Mouse (Mus musculus) adrenal gland, postnatal 25 days (tissue): ENCODE results near the gene Fbxl13. TPM values are rescaled to one million over a fixed set of nuclear protein-coding genes. Genes with fewer than 3 reads are reported as not detected.
A peak's percentile ranks its signal among the peaks of the same experiment; 100 is the strongest.
"Not testable (repeated sequence)": the region's sequence is repeated elsewhere in the genome, so short reads cannot be mapped to it uniquely, and the experiment has no call there.

Source experiments
- DNase-seq: peaks from one replicate; pipeline ENCODE4 v3.0.0; 2021; ENCODE audit warnings: mixed read lengths
- total RNA-seq: library from RNA; stranded (reverse); gene quantifications from 2 replicates; pipeline ENCODE4 v1.2.3, GENCODE M21; 2021

The Fbxl13 gene
- total RNA-seq, 1 experiment from 2014 or later: not detected

DNA sequence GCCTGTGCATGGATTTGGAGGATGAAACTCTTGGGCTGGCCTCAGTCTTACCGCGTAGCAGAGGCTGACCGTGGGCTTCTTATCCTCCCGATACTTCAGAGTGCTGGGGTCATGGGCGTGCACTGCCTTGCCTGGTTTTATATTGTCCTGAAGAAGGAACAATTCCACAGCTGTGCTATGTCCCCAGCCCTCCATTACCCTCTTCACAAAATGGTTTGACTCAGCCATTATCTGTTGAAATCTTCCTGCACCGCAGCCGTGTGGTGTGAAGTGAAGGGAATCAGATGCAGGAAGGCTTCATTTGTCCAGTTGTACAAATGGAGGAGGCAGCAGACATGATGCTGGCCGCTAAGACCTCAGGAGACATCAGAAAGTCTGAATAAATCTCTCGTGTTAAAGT lies 11.5 kb upstream of the Fbxl13 start:
- DNase-seq: no peak

DNA sequence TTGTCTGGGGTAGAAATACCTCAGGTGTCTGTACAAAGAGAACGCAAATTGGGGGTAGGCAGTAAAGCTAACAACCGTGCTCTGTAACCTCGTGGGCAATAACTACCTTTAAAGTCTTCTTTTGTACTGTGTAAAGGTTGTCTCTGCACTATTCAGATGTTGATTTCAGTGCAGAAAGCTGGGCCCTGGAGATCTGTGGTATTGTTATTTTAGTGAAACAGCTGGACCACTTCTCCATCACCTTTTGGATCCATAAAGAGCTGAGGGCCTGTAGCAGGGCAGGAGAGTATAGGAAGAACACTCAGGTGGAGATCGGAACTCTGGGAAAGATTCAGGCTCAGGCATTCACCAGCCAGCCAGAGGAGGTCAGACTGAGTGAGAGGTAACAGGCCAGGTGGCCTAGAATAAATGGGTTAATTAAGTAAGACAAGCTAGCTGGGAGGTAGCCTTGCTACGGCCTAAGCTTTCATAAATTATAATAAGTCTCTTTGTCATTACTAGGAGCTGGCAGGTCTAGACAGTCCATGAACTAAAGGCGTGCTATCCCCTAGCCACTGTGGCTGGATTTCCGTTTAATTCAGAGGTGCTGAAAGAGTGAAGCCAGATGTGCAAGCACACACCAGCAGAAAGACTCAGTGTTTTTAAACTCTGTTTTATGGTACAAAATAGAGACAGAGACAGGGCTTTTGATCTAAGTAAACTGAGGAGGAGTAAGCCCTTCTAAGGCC lies 6.6 kb upstream of the Fbxl13 start:
- no peak for DNase-seq

DNA sequence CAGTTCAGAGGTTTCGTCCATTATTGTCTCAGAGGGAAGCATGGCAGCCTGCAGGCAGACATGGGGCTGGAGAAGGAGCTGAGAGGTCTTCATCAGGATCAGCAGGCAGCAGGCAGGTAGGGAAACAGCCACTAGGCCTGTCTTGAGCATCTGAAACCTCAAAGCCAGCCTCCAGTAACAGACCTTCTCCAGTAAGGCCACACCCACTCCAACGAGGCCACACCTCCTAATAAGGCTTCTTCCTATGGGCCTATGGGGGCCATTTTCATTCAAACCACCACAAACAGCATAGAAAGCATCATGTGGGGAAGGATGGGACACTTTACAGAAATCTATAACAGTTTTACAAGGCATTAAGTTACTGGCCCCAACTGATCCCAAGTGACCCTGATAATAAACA lies 5.3 kb upstream of the Fbxl13 start:
- no peak for DNase-seq

DNA sequence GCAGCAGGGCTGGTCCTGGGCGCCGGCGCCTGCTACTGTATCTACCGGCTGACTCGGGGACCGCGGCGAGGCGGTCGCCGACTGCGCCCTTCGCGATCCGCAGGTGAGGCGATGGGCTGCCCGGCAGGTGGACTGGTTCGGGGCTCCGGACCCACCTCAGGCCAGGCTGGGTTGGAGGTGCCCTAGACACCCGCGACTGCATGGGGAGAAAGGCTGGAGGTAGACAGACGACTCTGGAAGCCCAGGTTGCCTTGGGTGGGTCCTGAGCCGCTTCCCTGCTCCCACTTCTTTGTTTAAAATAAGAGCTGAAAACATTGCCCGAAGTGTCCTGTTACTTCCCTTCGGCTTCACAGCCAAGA lies 678 bp upstream of the Fbxl13 start:
- no peak for DNase-seq

DNA sequence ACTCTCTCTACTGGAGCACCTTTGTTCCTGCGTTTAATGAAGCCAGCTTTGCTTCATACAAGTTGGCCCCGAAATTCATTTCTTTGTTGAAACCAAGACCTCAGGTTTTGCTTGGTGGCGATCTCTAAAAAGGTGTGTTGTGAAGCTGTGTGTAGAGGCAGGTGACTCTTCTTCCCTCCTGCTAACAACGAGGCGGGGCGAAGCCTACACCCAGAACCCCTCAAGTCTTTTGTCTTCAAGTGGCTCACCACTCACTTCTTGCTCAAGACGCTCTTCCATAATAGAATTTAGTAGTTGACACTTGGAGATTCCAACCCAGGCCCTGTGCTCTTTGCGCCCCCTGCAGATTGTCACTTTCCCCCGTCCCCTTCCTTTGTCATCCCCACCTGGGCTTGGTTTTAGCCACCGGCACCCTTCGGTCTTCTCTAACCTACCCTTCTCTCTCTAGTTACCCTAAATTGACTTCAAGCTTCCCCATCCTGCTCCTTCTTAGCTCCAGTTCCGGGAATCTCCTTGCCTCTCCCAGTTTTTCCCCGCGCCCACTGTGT lies 469 bp downstream of the Fbxl13 start:
- no peak for DNase-seq

DNA sequence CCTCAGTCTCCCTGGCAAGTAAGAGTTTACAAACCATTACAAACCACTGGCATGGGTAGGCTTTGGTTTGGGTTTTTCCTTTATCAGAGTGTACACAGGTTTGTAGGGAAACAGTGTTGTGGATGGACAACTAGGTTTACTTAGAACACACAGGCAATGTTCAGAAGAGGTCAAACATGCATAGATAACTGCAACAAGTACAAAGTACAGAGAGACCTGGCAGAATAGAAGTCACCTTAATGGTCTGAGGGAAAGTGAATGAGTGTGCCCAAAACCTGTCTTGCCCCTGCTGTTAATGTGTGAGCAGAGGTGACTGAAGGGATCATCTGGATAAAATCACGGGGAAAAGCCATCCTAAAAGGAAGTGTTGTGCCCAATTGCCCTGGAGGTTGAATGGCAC lies 1.8 kb downstream of the Fbxl13 start:
- DNase-seq: no peak

DNA sequence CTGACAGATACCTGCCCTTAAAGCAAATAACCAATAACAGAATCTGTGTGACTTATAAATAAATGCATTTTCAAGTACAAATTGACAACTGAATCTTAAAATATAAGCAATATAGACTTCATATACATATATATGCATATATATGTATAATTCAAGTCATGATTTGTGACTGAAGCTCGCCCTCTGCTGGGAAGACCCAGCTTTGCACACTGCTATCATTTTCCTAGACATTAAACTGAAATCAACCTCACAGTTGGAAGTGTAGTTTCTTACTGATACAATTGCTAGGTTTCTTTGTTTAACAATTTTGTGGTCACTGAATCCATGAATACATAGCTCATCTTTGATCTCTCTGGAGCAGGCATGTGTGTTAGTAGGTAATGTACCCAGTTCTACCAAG lies 4.5 kb downstream of the Fbxl13 start:
- peak; percentile 17 for DNase-seq

DNA sequence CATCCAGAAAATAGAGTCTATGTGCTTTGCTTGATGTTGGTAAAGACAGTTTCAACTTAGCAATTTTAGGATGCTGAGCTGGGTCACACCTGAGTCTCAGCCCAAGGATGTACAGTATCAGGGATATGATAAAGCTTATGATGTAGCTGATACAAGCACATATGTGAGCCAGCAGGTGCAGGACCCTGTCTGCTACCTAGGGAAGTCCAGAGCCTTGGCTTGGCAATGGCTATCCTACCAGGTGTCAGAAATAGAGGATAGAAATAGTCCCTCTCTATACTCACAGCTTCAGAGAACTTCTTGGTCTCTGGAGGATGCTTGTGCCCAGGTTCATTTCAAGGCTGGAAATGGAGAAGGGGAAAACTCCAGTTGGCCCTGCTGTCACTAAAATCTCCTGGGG lies 19.5 kb downstream of the Fbxl13 start:
- no peak for DNase-seq

DNA sequence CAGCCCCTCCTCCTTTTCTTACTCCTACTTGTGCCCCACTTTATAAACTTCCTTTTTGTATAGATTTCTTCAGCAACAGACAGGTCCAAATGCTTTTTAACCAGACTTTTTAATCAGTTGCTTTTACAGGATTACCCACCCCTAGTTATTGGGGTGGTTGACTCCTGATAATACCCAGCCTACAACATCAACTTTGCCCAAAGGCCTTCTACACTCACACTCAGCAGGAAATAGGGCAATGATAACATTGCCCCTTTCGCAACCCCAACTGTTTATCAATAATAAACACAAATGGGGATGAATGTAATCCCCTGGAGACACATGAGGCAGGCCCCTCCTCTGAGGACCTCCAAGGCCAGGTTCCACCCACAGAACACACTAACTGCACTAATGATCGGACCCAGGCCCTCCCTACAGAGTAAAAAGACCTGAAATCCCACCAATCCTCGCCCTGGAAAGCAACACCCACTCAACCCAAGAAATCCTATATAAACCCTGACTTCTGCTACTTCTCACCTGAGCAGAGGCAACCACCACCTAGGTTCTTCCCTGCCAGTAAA lies 28.9 kb downstream of the Fbxl13 start:
- DNase-seq: no peak

DNA sequence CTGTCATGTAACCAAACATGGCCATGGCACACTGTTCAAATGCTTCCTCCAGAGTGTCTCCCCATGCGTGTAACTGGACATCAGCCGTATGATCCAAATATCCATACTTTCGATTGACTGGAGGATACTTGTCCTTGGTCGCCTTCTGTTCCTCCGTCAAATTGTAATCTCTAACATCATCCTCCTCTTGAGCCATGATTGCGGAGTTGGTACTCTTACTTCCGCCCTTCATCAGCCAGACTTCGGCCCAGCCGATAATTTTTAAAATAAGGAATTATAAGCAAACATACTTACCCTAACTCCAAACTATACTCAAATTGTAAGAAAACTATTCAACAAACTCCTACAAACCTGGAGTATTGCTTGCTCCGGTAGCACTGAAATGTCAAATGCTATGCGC lies 31.1 kb downstream of the Fbxl13 start:
- not testable (repeated sequence) for DNase-seq

DNA sequence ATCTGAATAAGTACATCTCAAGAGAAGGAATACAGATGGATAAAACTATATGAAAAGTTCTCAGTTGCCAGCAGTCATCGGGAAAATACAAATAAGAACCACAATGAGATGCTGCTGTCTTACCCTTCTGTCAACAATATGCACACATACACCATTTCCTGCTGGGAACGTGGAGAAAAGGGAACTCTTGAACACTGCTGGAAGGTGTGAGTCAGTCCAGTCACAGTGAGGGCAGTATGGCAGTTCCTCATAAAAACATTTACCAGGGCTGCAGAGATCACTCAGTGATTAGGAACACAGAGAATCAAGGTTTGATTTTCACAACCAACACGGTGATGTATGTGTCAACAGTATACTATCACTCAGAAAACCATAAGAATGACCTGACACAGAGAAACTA lies 34.4 kb downstream of the Fbxl13 start:
- DNase-seq: no peak

DNA sequence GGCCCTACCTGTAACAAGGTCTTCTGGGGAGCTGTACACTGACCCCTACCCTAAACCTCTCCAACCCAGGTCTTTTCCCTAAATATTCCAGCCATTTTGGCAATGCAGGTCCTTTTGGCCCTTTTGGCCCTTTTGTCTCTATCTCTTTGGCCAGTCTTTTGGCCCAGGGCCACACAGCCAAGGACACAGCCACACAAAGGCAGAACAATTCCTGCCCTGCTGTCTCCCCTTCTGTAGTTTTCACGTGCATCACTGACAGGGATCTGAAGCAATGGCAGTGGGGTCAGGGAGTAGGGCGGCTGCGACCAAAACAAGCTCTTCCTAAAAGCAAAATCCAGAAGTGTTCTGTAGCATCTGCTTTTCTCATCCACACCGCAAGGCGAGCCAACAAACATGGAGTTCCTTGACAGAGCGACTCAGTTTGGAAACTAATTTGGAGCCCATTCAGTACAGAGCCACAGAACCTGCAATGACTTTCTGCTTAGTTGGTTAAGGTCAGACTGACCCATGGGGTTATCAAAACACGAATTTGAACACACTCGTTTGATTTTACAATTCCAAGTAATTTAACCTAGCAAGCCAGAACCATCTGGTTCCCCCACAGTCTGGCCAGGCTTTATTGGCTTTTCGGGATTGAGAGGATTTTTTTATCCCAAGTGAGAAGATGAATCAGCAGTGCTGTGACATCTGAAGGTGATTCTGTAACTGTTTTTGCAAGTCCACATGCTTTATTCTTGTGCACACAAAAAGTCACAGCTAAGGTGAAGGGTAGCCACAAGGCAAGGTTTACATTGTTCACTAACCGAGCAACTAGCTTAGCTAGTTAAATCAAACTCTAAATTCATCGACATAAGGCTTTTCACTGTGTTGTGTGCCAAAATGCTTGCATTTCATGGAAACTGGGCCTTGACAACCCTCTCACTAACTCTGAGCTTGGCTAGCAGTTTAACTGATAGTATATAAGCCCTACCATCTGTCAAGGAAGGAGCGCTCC lies 36.8 kb downstream of the Fbxl13 start:
- DNase-seq: peak; percentile 42

DNA sequence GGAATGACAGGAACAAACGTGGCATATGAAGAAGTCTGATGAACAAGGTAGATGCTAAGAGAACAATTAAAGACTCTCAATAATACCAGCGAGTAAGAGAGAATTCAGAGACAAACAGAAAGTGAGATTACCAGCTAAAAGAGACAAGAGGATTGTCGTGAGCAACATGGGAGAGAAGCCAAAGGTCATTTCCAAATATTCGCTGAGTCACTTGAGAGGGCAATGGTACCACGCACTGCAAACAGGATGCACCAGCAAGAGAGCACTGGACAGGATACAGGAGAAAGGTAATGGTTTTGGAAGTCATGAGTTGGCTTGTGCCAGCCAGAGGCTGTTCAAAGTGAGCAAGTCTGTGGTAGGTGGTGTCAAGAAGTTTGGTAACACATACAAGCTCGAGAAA lies 39.5 kb downstream of the Fbxl13 start:
- peak; percentile 7 for DNase-seq

DNA sequence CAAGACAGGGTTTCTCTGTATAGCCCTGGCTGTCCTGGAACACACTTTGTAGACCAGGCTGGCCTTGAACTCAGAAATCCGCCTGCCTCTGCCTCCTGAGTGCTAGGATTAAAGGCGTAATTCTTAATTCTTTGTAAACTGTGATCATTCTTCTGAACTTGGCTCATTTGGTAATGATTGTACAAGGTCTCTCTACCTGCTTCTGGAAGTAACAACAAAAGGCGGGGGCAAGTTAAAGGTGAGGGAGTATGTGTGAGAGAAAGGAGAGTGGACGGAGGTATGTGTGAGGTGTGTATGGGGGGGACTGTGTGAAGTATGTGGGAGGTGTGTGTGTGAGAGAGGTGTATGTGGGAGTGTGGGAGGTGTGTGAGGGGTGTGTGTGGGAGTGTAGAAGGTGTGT lies 45.5 kb downstream of the Fbxl13 start:
- DNase-seq: no peak

DNA sequence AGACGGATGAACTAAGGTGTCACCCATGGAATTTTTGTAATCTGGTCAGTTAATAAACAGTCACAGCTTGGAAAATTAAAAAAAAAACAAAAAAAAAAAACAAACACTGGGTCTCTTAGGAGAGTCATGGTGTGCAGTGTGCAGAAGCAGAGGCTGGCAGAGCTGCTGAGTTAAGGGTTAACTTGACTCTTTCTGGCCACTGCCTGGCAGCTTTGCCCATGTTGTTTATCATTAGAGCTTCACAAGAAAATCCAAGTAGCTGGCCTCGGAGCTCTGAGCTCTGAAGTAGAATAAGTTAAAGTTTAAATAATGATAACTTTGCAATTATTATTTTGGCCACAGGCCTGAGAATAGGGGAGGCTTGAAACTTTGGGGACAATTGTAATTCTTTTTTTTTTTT lies 45.9 kb downstream of the Fbxl13 start:
- not testable (repeated sequence) for DNase-seq

DNA sequence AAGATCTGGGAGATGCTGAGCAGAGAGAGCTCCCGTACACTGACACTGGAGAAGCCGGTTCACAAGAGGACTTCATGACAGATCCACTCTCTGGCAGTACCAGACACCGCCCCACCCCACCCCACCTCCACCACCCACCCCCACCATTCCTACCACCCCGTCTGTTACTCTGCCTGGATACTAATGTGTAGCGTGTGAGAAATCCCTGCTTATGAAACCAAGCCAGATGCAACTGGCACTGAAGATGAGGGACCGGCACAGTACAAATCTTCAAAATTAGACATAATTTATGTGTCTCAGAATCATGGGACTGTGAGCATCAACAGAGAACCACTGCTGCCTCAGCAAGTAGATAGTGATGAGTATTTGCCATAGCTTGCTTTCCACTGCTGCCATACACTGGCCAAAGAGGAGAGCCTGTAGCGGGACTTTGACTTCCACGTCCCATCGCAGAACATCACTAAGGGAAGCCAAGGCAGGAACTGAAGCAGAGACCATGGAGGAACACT lies 52.2 kb downstream of the Fbxl13 start:
- no peak for DNase-seq

DNA sequence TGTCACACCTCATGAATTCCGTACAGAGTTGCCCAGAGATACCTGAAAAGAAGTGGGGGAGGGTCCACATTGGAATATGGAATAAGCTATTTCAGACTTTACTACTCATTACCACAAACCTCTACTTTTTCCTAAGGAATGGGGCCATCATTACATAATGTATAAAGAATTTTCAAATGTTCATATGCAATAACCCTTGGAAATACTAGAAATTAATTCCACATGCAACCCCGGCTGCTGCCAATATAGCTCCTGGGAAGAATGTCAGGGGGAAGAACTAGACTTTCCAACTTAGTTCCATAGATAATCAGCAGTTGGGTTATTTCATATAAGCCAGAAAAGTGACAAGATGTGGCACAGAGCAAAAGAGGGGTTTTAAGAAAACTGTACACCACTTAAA lies 53.3 kb downstream of the Fbxl13 start:
- DNase-seq: no peak

DNA sequence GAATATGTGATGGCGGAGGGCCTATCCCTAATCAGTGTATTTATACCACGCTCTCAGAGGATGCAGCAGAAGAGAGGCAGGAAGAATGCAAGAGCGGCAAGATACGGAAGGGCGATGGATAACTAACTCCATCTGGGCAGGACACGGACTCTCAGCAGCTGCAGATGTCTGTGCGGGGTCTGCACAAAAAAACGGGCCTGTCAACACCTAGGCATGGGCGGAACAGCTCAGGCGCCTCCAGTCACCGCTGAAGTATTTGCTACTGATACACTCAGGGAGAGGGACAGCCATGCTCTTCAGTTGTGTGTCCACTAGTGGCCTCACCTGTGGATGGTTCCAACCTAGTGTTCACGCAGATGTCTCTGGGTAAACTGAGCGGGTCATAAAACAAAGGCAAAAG lies 57.2 kb downstream of the Fbxl13 start:
- DNase-seq: no peak

DNA sequence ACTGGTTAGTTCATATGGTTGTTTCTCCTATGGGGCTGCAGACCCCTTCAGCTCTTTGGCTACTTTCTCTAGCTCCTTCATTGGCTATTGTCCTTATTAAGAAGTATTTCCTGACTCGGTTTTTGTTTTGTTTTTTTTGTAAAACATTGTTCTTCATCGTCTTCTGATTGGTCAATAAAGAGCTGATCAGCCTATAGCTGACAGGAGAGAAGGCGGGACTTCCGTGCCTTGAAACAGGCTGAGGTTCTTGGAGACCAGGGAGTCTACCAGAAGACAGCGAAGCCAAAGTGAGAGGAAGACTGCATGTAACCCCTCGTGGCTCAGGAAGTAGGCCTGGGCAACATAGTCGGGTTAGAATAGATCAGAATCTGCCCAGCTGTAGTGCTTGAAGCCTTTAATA lies 57.8 kb downstream of the Fbxl13 start:
- DNase-seq: no peak

DNA sequence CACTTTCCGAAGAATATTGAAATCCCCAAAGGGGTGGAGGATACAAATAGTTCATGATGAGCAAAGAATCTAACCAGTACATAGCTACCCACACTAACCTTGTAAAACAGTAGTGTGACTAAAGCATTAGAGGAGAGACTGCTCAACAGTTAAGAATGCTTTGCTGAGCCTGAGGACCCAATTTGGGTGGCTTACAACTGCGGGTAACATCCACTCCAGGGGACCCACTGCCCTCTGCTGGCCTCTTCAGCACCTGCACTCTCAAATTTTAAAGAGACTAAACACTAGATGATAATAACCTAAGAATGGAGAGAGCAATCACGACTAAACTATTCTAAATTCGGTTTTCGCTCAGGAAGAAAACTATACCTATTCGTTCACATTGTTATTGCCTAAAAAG lies 58.7 kb downstream of the Fbxl13 start:
- peak; percentile 58 for DNase-seq

DNA sequence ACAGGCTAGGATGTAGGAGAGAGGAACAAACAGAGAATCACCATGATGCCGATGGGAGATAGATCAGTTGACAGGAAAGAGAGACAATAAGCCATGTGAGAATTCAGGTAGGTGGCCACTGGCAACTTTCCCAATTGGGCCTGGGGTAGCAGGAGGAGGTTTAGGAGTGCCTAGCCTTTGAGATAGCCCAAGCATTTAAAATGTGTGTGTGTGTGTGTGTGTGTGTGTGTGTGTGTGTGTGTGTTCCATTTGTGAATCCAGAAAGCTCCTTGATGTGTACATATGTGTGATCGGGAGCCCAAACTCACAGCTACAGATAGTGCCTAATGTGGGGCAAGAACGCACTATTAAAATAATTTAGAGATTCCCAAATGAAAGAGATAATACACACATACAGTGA lies 67.3 kb downstream of the Fbxl13 start:
- DNase-seq: no peak

DNA sequence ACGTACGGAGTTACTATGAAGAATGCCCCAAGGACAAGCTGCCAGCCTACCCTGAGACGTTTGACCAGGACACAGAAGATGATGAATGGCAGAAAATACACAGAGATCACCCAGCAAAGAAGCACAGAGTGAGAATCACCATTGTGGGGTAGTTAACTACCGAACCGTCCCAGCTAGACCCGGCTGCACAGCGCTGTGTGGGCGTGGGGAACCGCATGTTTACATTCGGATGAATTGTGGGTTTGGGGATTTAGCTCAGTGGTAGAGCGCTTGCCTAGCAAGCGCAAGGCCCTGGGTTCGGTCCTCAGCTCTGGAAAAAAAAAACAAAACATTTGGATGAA lies 70.3 kb downstream of the Fbxl13 start:
- no peak for DNase-seq
